Mouse (Mus musculus) neural tube, embryonic 13.5 days (tissue): ENCODE measurements at regions not wholly inside any gene's neighbourhood (a gene's known extent, or its start where the extent isn't known, plus 50 kb on each side); places are given as distances from the start of the nearest gene placed in this dataset.

Source experiments
- ATAC-seq: fragments of 200-750 bp; cut with Nextera tagmentation; 2 replicates; pipeline ENCODE4 v1.8.0; 2017; ENCODE audit warnings: low read depth, mild to moderate bottlenecking, moderate TSS enrichment, moderate library complexity
- H3K27ac ChIP-seq: fragments of 300-500 bp; sonication (generic); replicated peaks from 2 replicates; pipeline ENCODE4 v1.5.1; 2015; ENCODE audit warnings: moderate library complexity, mild to moderate bottlenecking, inconsistent platforms
- H3K27me3 ChIP-seq: fragments of 300-500 bp; sonication (generic); 2 replicates; pipeline ENCODE4 v1.6.1; 2015; ENCODE audit warnings: mild to moderate bottlenecking, inconsistent platforms
- H3K36me3 ChIP-seq: fragments of 300-500 bp; sonication (generic); 2 replicates; pipeline ENCODE4 v1.6.1; 2015; ENCODE audit warnings: mild to moderate bottlenecking, inconsistent platforms
- H3K4me1 ChIP-seq: fragments of 300-500 bp; sonication (generic); replicated peaks from 2 replicates; pipeline ENCODE4 v1.6.1; 2015; ENCODE audit warnings: inconsistent platforms
- H3K4me2 ChIP-seq: fragments of 300-500 bp; sonication (generic); 2 replicates; pipeline ENCODE4 v1.6.1; 2015; ENCODE audit warnings: inconsistent platforms, mild to moderate bottlenecking, moderate library complexity
- H3K4me3 ChIP-seq: fragments of 300-500 bp; sonication (generic); 2 replicates; pipeline ENCODE4 v1.5.1; 2015; ENCODE audit warnings: mild to moderate bottlenecking, inconsistent platforms
- H3K9ac ChIP-seq: fragments of 300-500 bp; sonication (generic); 2 replicates; pipeline ENCODE4 v1.6.1; 2015; ENCODE audit warnings: moderate library complexity, mild to moderate bottlenecking, inconsistent platforms
- H3K9me3 ChIP-seq: fragments of 300-500 bp; sonication (generic); 2 replicates; pipeline ENCODE4 v1.6.1; 2016; ENCODE audit warnings: inconsistent platforms
- WGBS: fragments of 180-500 bp; shearing (Covaris S2); methylation state at CpG from one replicate; pipeline ENCODE4 v1.1.7; 2015; 5-methylcytosine and 5-hydroxymethylcytosine counted together

GRCm38 (mm10) chr7:65588197-65588596, 56.5 kb upstream of the Tarsl2 start:
- no peak for ATAC-seq

GRCm38 (mm10) chr7:65586429-65586828, 58.3 kb upstream of the Tarsl2 start:
- peaks cover under 1% of the 10 kb centered on the region for H3K4me1 ChIP-seq
- H3K27ac ChIP-seq, result no peak overlapping the region
- H3K27me3 ChIP-seq, result no peaks in the 10 kb centered on the region
- no peak for ATAC-seq
- no peaks in the 10 kb centered on the region for H3K9me3 ChIP-seq
- H3K4me3 ChIP-seq, result no peak overlapping the region
- H3K9ac ChIP-seq, result no peak overlapping the region
- 75% methylated on average over 12 of the region's 12 CpGs for WGBS
- H3K36me3 ChIP-seq, result no peaks in the 10 kb centered on the region
- H3K4me2 ChIP-seq, result no peak overlapping the region

More at GRCm38 (mm10) chr7:65588197-65588596, 56.5 kb upstream of the Tarsl2 start:
- Histone ChIP-seq H3K36me3 (no peaks in the 10 kb centered on the region), H3K4me2 (no peak overlapping the region), H3K27ac (no peak overlapping the region), H3K27me3 (no peaks in the 10 kb centered on the region), H3K4me1 (no peaks in the 10 kb centered on the region), H3K9ac (no peak overlapping the region), H3K9me3 (no peaks in the 10 kb centered on the region), H3K4me3 (no peak overlapping the region)
- 89% methylated on average over 5 of the region's 5 CpGs for WGBS

GRCm38 (mm10) chr7:65585251-65585650, 57.7 kb upstream of the Tjp1 start:
- WGBS, result 88% methylated on average over 4 of the region's 4 CpGs

GRCm38 (mm10) chr7:65580938-65581534, 53.5 kb upstream of the Tjp1 start:
- Histone ChIP-seq H3K9me3 (no peaks in the 10 kb centered on the region), H3K27ac (no peak overlapping the region), H3K9ac (no peak overlapping the region), H3K4me3 (no peak overlapping the region), H3K36me3 (no peaks in the 10 kb centered on the region), H3K27me3 (no peaks in the 10 kb centered on the region), H3K4me1 (peaks cover 12% of the 10 kb centered on the region), H3K4me2 (no peak overlapping the region)
- peak; percentile 66; the same call in 1 of the 2 replicates for ATAC-seq
- 34% methylated on average over 10 of the region's 10 CpGs for WGBS

More at GRCm38 (mm10) chr7:65585251-65585650, 57.7 kb upstream of the Tjp1 start:
- Histone ChIP-seq H3K4me2 (no peak overlapping the region), H3K9me3 (no peaks in the 10 kb centered on the region), H3K36me3 (no peaks in the 10 kb centered on the region), H3K27me3 (no peaks in the 10 kb centered on the region), H3K4me3 (no peak overlapping the region), H3K9ac (no peak overlapping the region), H3K4me1 (peaks cover 8% of the 10 kb centered on the region), H3K27ac (no peak overlapping the region)
- ATAC-seq, result no peak
